ENCODE assay signal across 8 mouse cellular contexts in the genomic region with DNA sequence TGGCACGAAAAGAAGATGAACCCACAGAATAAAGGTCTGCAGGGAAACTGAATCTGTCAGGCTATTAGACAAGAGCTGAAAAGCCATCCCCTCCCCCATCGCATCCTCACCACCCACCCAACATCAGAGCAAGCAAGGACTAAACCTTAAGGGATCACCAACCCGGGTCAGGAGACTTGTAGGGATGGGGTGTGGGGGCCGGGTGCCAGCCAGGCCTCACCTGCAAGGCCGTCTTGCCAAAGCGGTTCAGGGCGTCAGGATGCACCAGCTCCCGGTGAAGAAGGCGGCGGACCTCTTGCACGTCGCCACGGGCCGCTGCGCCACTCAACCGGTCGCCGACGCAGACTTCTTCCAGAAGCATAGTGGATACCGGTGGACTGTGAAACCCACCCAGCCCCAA. TPM values are rescaled to one million over a fixed set of nuclear protein-coding genes. Genes with fewer than 3 reads are reported as not detected.
A peak's percentile ranks its signal among the peaks of the same experiment; 100 is the strongest.
DNase-seq lines count a peak whose midpoint lies in the region; ATAC-seq and TF ChIP-seq lines count a peak whose summit lies in the region.

No protein-coding gene starts in this region.

- no peak for ATAC-seq in kidney, embryonic 16.5 days (ENCODE audit: low FRiP score, low TSS enrichment)
- ATAC-seq in hindbrain, embryonic 16.5 days = no peak
- ATAC-seq in midbrain, embryonic 16.5 days = no peak

- no peaks in the 10 kb centered on the region for H3K27me3 ChIP-seq in kidney, embryonic 16.5 days (ENCODE audit: insufficient read depth, low read length)
- no peaks in the 10 kb centered on the region for H3K27me3 ChIP-seq in hindbrain, embryonic 16.5 days (replicated peaks; ENCODE audit: control insufficient read depth, insufficient read depth, low read length)
- H3K27me3 ChIP-seq in midbrain, embryonic 16.5 days (ENCODE audit: control insufficient read depth, insufficient read depth, low read depth, low read length) = no peaks in the 10 kb centered on the region

- under 1% methylated on average over 20 of the region's 20 CpGs for WGBS in kidney, embryonic 16.5 days
- under 1% methylated on average over 20 of the region's 20 CpGs for WGBS in hindbrain, embryonic 16.5 days
- WGBS in midbrain, embryonic 16.5 days = under 1% methylated on average over 20 of the region's 20 CpGs

- in situ Hi-C loops in ES-E14 (cut with MboI; ENCODE audit: low sequenced_read_pairs in 2 of 2, unreplicated experiment in 2 of 2) = no loop called here

- H3K4me2 ChIP-seq in kidney, embryonic 16.5 days (replicated peaks; ENCODE audit: low read depth, low read length) = peak overlapping the region; percentile 69
- peak overlapping the region; percentile 69 for H3K4me2 ChIP-seq in hindbrain, embryonic 16.5 days (ENCODE audit: low read length)
- H3K4me2 ChIP-seq in midbrain, embryonic 16.5 days (ENCODE audit: low read length) = peak overlapping the region; percentile 72

- H3K4me1 ChIP-seq in kidney, embryonic 16.5 days (ENCODE audit: insufficient read depth, low read length) = peaks cover 34% of the 10 kb centered on the region
- peaks cover 2 to 9% of the 10 kb centered on the region in 2 experiments; a peak in 2 of 4 replicates for H3K4me1 ChIP-seq in ES-E14 (ENCODE audit: control insufficient read depth in 2 of 2, insufficient read depth in 2 of 2, low read length in 2 of 2, poor library complexity in 1 of 2)
- peaks cover 30% of the 10 kb centered on the region for H3K4me1 ChIP-seq in hindbrain, embryonic 16.5 days (ENCODE audit: control insufficient read depth, insufficient read depth, low read depth, low read length)
- H3K4me1 ChIP-seq in midbrain, embryonic 16.5 days (ENCODE audit: control insufficient read depth, insufficient read depth, low read length) = peaks cover 29% of the 10 kb centered on the region

- DNase-seq in kidney, adult 9 months = no peak
- no peak for DNase-seq in ES-E14 (ENCODE audit: low read depth, low spot score)
- DNase-seq in cerebellum, adult 9-10 months = peak; percentile 77
- no peak for DNase-seq in spleen, postnatal 14 days (ENCODE audit: low spot score in 2 of 2)
- DNase-seq in adrenal gland, postnatal 10 days = no peak

- peak overlapping the region; percentile 84 for H3K4me3 ChIP-seq in kidney, embryonic 16.5 days (ENCODE audit: low read length)
- H3K4me3 ChIP-seq in ES-E14 (ENCODE audit: insufficient read depth in 1 of 2, low read depth in 1 of 2, low read length in 2 of 2, poor library complexity in 1 of 2, severe bottlenecking in 1 of 2) = peak overlapping the region; percentile 80 to 99
- peak overlapping the region; percentile 62 for H3K4me3 ChIP-seq in hindbrain, embryonic 16.5 days (ENCODE audit: low read length)
- peak overlapping the region; percentile 78 for H3K4me3 ChIP-seq in midbrain, embryonic 16.5 days (ENCODE audit: low read depth, low read length)

- peak overlapping the region; percentile 87 for H3K9ac ChIP-seq in kidney, embryonic 16.5 days (replicated peaks; ENCODE audit: low read length)
- H3K9ac ChIP-seq in ES-E14 (ENCODE audit: insufficient read depth, low read depth, low read length, poor library complexity, severe bottlenecking) = peak overlapping the region; percentile 76
- peak overlapping the region; percentile 83 for H3K9ac ChIP-seq in hindbrain, embryonic 16.5 days (ENCODE audit: low read depth, low read length)
- H3K9ac ChIP-seq in midbrain, embryonic 16.5 days (ENCODE audit: low read depth, low read length) = peak overlapping the region; percentile 84

- peak overlapping the region; percentile 85 for H3K27ac ChIP-seq in kidney, embryonic 16.5 days (ENCODE audit: low read length)
- no peak overlapping the region for H3K27ac ChIP-seq in ES-E14 (ENCODE audit: insufficient read depth, low read depth, low read length, poor library complexity, severe bottlenecking)
- H3K27ac ChIP-seq in hindbrain, embryonic 16.5 days (ENCODE audit: low read depth, low read length) = peak overlapping the region; percentile 83
- peak overlapping the region; percentile 70 for H3K27ac ChIP-seq in midbrain, embryonic 16.5 days (ENCODE audit: low read length)

- H3K36me3 ChIP-seq in kidney, embryonic 16.5 days (ENCODE audit: insufficient read depth, low read length) = peaks cover 6% of the 10 kb centered on the region; the same call in 1 of the 2 replicates
- no peaks in the 10 kb centered on the region for H3K36me3 ChIP-seq in ES-E14 (ENCODE audit: control insufficient read depth, insufficient read depth, low read length, poor library complexity, severe bottlenecking)
- no peaks in the 10 kb centered on the region for H3K36me3 ChIP-seq in hindbrain, embryonic 16.5 days (ENCODE audit: control insufficient read depth, insufficient read depth, low read length)
- no peaks in the 10 kb centered on the region for H3K36me3 ChIP-seq in midbrain, embryonic 16.5 days (ENCODE audit: control insufficient read depth, insufficient read depth, low read length)

- no peaks in the 10 kb centered on the region for H3K9me3 ChIP-seq in kidney, embryonic 16.5 days (ENCODE audit: low read length)
- no peaks in the 10 kb centered on the region for H3K9me3 ChIP-seq in ES-E14 (ENCODE audit: control insufficient read depth, insufficient read depth, low read depth, low read length)
- H3K9me3 ChIP-seq in hindbrain, embryonic 16.5 days (ENCODE audit: control insufficient read depth, low read length) = no peaks in the 10 kb centered on the region
- H3K9me3 ChIP-seq in midbrain, embryonic 16.5 days (replicated peaks; ENCODE audit: control insufficient read depth, low read length, poor library complexity, severe bottlenecking) = no peaks in the 10 kb centered on the region

TF ChIP-seq in ES-E14, 5 proteins besides CTCF, POLR2A, EP300 and RAD21:
- TF ChIP-seq ZC3H11A (IDR thresholded peaks at IDR 0.05; ENCODE audit: borderline replicate concordance, low read depth, low read length) (no peak), CHD2 (IDR thresholded peaks at IDR 0.05; ENCODE audit: low read depth, low read length) (no peak), MAFK (IDR thresholded peaks at IDR 0.05; ENCODE audit: insufficient read depth, low read depth, low read length) (no peak), HCFC1 (IDR thresholded peaks at IDR 0.05; ENCODE audit: borderline replicate concordance, insufficient read depth, low read length) (no peak), ZNF384 (IDR thresholded peaks at IDR 0.05; ENCODE audit: low read depth, low read length) (no peak)

RNA-seq across cellular contexts. Expression of a gene that starts 0.6 kb away (rescaled TPM):
- 50.9 and 51.7 TPM in 2 replicates for polyA plus RNA-seq in kidney, embryonic 16.5 days (2015; fragmentation: Nextera tagmentation; extraction: Ambion mirVana)
- total RNA-seq in ES-E14 (2012; rRNA removed) = 9.6 and 12.7 TPM in 2 replicates
- 121 and 138 TPM in 2 replicates for polyA plus RNA-seq in hindbrain, embryonic 16.5 days (2015; fragmentation: Nextera tagmentation; extraction: Ambion mirVana)
- polyA plus RNA-seq in midbrain, embryonic 16.5 days (2015; fragmentation: Nextera tagmentation; extraction: Ambion mirVana) = 98.9 and 117 TPM in 2 replicates
- total RNA-seq in adrenal gland, postnatal 10 days (2021) = 10 to 100 TPM; 16.8 to 23.8 TPM

RNA-seq across cellular contexts. Expression of a gene that starts 2.8 kb away (rescaled TPM):
- polyA plus RNA-seq in kidney, embryonic 16.5 days (2015; fragmentation: Nextera tagmentation; extraction: Ambion mirVana) = 14.6 and 20.0 TPM in 2 replicates
- 81.6 and 108 TPM in 2 replicates for total RNA-seq in ES-E14 (2012; rRNA removed)
- 14.5 and 16.8 TPM in 2 replicates for polyA plus RNA-seq in hindbrain, embryonic 16.5 days (2015; fragmentation: Nextera tagmentation; extraction: Ambion mirVana)
- 17.0 and 18.3 TPM in 2 replicates for polyA plus RNA-seq in midbrain, embryonic 16.5 days (2015; fragmentation: Nextera tagmentation; extraction: Ambion mirVana)
- 10 to 100 TPM; 28.8 to 38.4 TPM for total RNA-seq in adrenal gland, postnatal 10 days (2021)

RNA-seq across cellular contexts. Expression of a gene that starts 21.5 kb away (rescaled TPM):
- polyA plus RNA-seq in kidney, embryonic 16.5 days (2015; fragmentation: Nextera tagmentation; extraction: Ambion mirVana) = 45.2 and 48.9 TPM in 2 replicates
- 9.8 and 17.1 TPM in 2 replicates for total RNA-seq in ES-E14 (2012; rRNA removed)
- polyA plus RNA-seq in hindbrain, embryonic 16.5 days (2015; fragmentation: Nextera tagmentation; extraction: Ambion mirVana) = 2.8 and 2.9 TPM in 2 replicates
- polyA plus RNA-seq in midbrain, embryonic 16.5 days (2015; fragmentation: Nextera tagmentation; extraction: Ambion mirVana) = 1.6 and 2.1 TPM in 2 replicates
- under 1 TPM in 1 of 2 experiments, not detected in 1; 0.15 TPM for total RNA-seq in adrenal gland, postnatal 10 days (2021)

RNA-seq across cellular contexts. Expression of a gene that starts 25.5 kb away (rescaled TPM):
- 58.7 and 64.1 TPM in 2 replicates for polyA plus RNA-seq in kidney, embryonic 16.5 days (2015; fragmentation: Nextera tagmentation; extraction: Ambion mirVana)
- 23.8 and 32.7 TPM in 2 replicates for total RNA-seq in ES-E14 (2012; rRNA removed)
- polyA plus RNA-seq in hindbrain, embryonic 16.5 days (2015; fragmentation: Nextera tagmentation; extraction: Ambion mirVana) = 52.6 and 52.8 TPM in 2 replicates
- polyA plus RNA-seq in midbrain, embryonic 16.5 days (2015; fragmentation: Nextera tagmentation; extraction: Ambion mirVana) = 43.0 and 47.9 TPM in 2 replicates
- 10 to 100 TPM; 45.4 to 48.1 TPM for total RNA-seq in adrenal gland, postnatal 10 days (2021)

RNA-seq across cellular contexts. Expression of a gene that starts 29.9 kb away (rescaled TPM):
- polyA plus RNA-seq in kidney, embryonic 16.5 days (2015; fragmentation: Nextera tagmentation; extraction: Ambion mirVana) = 116 and 122 TPM in 2 replicates
- 46.0 and 73.1 TPM in 2 replicates for total RNA-seq in ES-E14 (2012; rRNA removed)
- polyA plus RNA-seq in hindbrain, embryonic 16.5 days (2015; fragmentation: Nextera tagmentation; extraction: Ambion mirVana) = 63.9 and 78.0 TPM in 2 replicates
- 65.5 and 69.1 TPM in 2 replicates for polyA plus RNA-seq in midbrain, embryonic 16.5 days (2015; fragmentation: Nextera tagmentation; extraction: Ambion mirVana)
- 10 to 100 TPM; 48.3 to 63.4 TPM for total RNA-seq in adrenal gland, postnatal 10 days (2021)

Comparison
In these comparisons a context has a peak if more than half of its experiments do, and no peak if none do; other contexts are left out.
1. RNA of a gene that starts 21.5 kb away (polyA plus RNA-seq): 45.2 to 48.9 TPM in kidney, embryonic 16.5 days; 2.8 to 2.9 TPM in hindbrain, embryonic 16.5 days and 1.6 to 2.1 TPM in midbrain, embryonic 16.5 days; every median in the first group is over 10 times any median in the second.
2. Peak in every context shown above with its lines, with median percentiles within 50 percentile points of each other: H3K4me2 ChIP-seq, H3K4me3 ChIP-seq and H3K9ac ChIP-seq.